Mouse (Mus musculus): ENCODE data around the gene Klk14. TPM values are rescaled to one million over a fixed set of nuclear protein-coding genes. Genes with fewer than 3 reads are reported as not detected.

Gene Klk14
- polyA plus RNA-seq (2015; fragmentation: Nextera tagmentation; extraction: Ambion mirVana) = 4.5 and 5.8 TPM in 2 replicates

DNA sequence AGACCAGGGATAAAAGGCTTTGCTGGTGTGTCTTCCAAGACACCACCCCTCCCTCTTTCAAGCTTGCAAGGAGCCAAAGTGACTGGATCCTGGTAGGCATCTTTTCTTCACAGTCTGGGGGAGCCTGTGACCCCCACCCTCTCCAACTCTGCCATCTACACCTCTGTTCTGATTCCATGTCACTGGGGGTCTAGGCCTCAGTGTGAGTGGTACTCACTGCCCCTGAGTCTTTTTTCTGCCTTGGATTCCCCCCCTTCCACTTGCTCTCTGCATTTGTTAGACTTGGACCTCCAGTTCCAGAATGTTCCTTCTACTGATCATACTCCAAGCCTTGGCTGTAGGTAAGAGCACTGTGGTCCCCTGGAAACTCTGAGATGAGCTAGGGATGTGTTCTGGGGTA, at the start of gene Klk14:
TSS of gene Klk14 (plus strand) at position 301 of the 400 bp plus-strand sequence.
- Histone ChIP-seq H3K36me3 (ENCODE audit: control insufficient read depth, insufficient read depth, low read length) (no peaks in the 10 kb centered on the region), H3K9me3 (ENCODE audit: control insufficient read depth, low read length) (no peaks in the 10 kb centered on the region), H3K4me1 (replicated peaks; ENCODE audit: control insufficient read depth, insufficient read depth) (no peaks in the 10 kb centered on the region), H3K27me3 (ENCODE audit: control insufficient read depth, insufficient read depth, low read length) (no peaks in the 10 kb centered on the region), H3K9ac (ENCODE audit: low read length) (no peak within 1 kb of the TSS), H3K27ac (replicated peaks) (no peak within 1 kb of the TSS), H3K4me3 (ENCODE audit: low read depth, low read length) (no peak within 1 kb of the TSS), H3K4me2 (replicated peaks; ENCODE audit: low read depth) (no peak within 1 kb of the TSS)
- TF ChIP-seq EP300 (optimal IDR thresholded peaks at IDR 0.05) (no peak), CTCF (IDR thresholded peaks at IDR 0.05; ENCODE audit: low read depth) (no peak)
- ATAC-seq (ENCODE audit: low FRiP score, low TSS enrichment) (no peak), DNase-seq (ENCODE audit: low spot score) (no peak)

DNA sequence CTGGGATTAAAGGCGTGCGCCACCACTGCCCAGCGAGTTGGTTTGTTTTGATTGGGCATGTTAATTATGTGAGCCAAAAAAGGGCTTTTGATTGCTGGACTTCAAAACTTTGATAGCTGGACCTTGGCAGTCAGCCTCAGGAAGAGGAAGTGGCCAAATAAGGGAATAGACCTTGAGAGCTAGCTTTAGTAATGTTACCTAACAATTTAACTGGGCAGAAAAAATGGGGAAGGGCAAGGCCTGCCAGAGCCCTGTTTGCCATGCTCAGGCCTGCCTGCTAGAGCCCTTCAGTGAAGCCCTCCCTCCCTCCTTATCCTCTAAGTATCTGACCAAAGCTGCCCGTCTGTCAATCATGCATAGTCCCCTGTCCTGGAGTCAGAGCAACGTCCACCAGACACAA, 47.6 kb upstream of the Klk14 start:
- Histone ChIP-seq H3K4me1 (replicated peaks; ENCODE audit: control insufficient read depth, insufficient read depth) (no peaks in the 10 kb centered on the region), H3K27me3 (ENCODE audit: control insufficient read depth, insufficient read depth, low read length) (no peaks in the 10 kb centered on the region), H3K9me3 (ENCODE audit: control insufficient read depth, low read length) (no peaks in the 10 kb centered on the region), H3K4me3 (ENCODE audit: low read depth, low read length) (no peak overlapping the region), H3K4me2 (replicated peaks; ENCODE audit: low read depth) (no peak overlapping the region), H3K27ac (replicated peaks) (no peak overlapping the region), H3K36me3 (ENCODE audit: control insufficient read depth, insufficient read depth, low read length) (no peaks in the 10 kb centered on the region), H3K9ac (ENCODE audit: low read length) (no peak overlapping the region)
- ATAC-seq (ENCODE audit: low FRiP score, low TSS enrichment) (no peak), DNase-seq (ENCODE audit: low spot score) (no peak)
- TF ChIP-seq EP300 (optimal IDR thresholded peaks at IDR 0.05) (no peak), CTCF (IDR thresholded peaks at IDR 0.05; ENCODE audit: low read depth) (no peak)
- 73% methylated on average over 5 of the region's 5 CpGs for WGBS

DNA sequence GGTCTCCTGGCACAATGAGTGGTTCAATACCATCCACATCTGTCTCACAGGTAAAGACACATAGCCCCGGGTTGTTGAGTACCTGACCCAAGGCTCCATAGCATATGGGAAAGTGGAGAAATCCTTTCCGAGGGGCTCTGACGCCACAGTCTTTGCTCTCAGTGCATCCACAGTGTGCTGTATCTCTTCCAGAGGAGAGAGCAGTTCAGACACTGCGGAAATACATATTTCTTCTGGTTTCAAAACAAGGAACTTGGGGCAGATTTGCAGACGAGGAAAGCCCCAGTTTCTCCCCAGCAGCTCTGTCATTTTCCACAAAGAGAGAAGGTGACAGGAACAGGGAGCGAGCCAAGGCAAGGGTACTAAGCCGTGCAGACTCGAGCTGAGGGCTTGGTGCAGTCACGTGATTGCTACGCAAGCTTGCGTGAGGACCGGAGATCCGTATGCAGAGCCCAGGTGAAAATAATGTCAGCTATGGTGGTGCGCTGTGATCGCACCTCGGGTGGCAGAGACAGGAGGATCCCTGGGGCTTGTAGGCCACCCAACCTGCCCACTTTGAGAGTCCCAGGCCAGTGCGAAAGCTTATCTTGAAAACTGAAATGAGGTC, 47.1 kb upstream of the Klk14 start:
- WGBS = 74% methylated on average over 17 of the region's 17 CpGs

DNA sequence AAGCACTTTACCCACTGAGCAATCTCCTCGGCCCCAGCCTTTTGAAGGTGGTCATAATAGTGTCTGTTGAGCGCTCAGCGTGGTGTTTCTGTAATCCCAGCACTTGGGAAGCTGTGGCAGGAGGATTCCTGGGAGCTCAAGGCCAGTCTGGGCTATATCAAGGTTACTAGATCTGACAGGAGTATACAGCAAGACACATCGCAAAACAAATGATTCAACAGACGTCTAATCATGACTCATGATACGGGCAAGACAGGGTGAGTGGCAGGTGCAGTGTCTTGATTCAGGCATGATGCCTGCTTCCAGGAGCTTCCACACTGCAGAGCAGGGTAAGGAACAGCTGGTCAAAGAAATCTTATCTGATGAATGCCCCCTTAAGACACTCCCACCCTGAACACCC, 37.5 kb upstream of the Klk14 start:
- no peak for ATAC-seq (ENCODE audit: low FRiP score, low TSS enrichment)
- H3K9me3 ChIP-seq (ENCODE audit: control insufficient read depth, low read length) = no peaks in the 10 kb centered on the region
- H3K9ac ChIP-seq (ENCODE audit: low read length) = no peak overlapping the region
- H3K4me2 ChIP-seq (replicated peaks; ENCODE audit: low read depth) = no peak overlapping the region
- no peaks in the 10 kb centered on the region for H3K27me3 ChIP-seq (ENCODE audit: control insufficient read depth, insufficient read depth, low read length)
- DNase-seq (ENCODE audit: low spot score) = no peak
- TF ChIP-seq CTCF (IDR thresholded peaks at IDR 0.05; ENCODE audit: low read depth) (no peak), EP300 (optimal IDR thresholded peaks at IDR 0.05) (no peak)
- 86% methylated on average over 6 of the region's 6 CpGs for WGBS
- H3K36me3 ChIP-seq (ENCODE audit: control insufficient read depth, insufficient read depth, low read length) = no peaks in the 10 kb centered on the region
- H3K4me1 ChIP-seq (replicated peaks; ENCODE audit: control insufficient read depth, insufficient read depth) = no peaks in the 10 kb centered on the region
- no peak overlapping the region for H3K27ac ChIP-seq (replicated peaks)
- H3K4me3 ChIP-seq (ENCODE audit: low read depth, low read length) = no peak overlapping the region

More for the DNA sequence above, 47.1 kb upstream of the Klk14 start:
- Histone ChIP-seq H3K27me3 (ENCODE audit: control insufficient read depth, insufficient read depth, low read length) (no peaks in the 10 kb centered on the region), H3K4me2 (replicated peaks; ENCODE audit: low read depth) (no peak overlapping the region), H3K9me3 (ENCODE audit: control insufficient read depth, low read length) (no peaks in the 10 kb centered on the region), H3K36me3 (ENCODE audit: control insufficient read depth, insufficient read depth, low read length) (no peaks in the 10 kb centered on the region), H3K9ac (ENCODE audit: low read length) (no peak overlapping the region), H3K27ac (replicated peaks) (no peak overlapping the region), H3K4me1 (replicated peaks; ENCODE audit: control insufficient read depth, insufficient read depth) (no peaks in the 10 kb centered on the region), H3K4me3 (ENCODE audit: low read depth, low read length) (no peak overlapping the region)
- TF ChIP-seq CTCF (IDR thresholded peaks at IDR 0.05; ENCODE audit: low read depth) (no peak), EP300 (optimal IDR thresholded peaks at IDR 0.05) (no peak)
- DNase-seq (ENCODE audit: low spot score) (no peak), ATAC-seq (ENCODE audit: low FRiP score, low TSS enrichment) (no peak)

DNA sequence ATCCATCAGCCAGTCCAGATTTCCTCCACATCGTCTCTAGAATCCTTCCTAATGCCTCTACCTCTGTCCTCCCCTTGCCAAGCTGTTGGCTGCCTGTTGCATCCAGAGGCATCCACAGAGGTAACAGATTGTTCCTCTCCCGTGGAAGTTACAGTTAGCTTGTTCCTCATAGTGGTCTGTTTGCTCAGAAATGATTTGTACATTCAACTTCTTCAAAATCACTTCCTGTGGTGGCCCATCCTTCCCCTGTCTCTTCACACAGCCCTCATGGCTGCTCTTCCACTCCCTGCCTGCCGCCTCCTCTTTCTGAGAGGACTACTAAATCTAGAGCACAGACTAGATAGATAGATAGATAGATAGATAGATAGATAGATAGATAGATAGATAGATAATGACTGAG, 35.7 kb upstream of the Klk14 start:
- WGBS = 77% methylated on average over 3 of the region's 3 CpGs
- ATAC-seq (ENCODE audit: low FRiP score, low TSS enrichment) = no peak
- H3K27ac ChIP-seq (replicated peaks) = no peak overlapping the region
- no peaks in the 10 kb centered on the region for H3K9me3 ChIP-seq (ENCODE audit: control insufficient read depth, low read length)
- no peaks in the 10 kb centered on the region for H3K27me3 ChIP-seq (ENCODE audit: control insufficient read depth, insufficient read depth, low read length)
- no peaks in the 10 kb centered on the region for H3K36me3 ChIP-seq (ENCODE audit: control insufficient read depth, insufficient read depth, low read length)
- no peak overlapping the region for H3K4me3 ChIP-seq (ENCODE audit: low read depth, low read length)
- no peak overlapping the region for H3K9ac ChIP-seq (ENCODE audit: low read length)
- TF ChIP-seq CTCF (IDR thresholded peaks at IDR 0.05; ENCODE audit: low read depth) (no peak), EP300 (optimal IDR thresholded peaks at IDR 0.05) (no peak)
- no peak for DNase-seq (ENCODE audit: low spot score)
- no peaks in the 10 kb centered on the region for H3K4me1 ChIP-seq (replicated peaks; ENCODE audit: control insufficient read depth, insufficient read depth)
- H3K4me2 ChIP-seq (replicated peaks; ENCODE audit: low read depth) = no peak overlapping the region

DNA sequence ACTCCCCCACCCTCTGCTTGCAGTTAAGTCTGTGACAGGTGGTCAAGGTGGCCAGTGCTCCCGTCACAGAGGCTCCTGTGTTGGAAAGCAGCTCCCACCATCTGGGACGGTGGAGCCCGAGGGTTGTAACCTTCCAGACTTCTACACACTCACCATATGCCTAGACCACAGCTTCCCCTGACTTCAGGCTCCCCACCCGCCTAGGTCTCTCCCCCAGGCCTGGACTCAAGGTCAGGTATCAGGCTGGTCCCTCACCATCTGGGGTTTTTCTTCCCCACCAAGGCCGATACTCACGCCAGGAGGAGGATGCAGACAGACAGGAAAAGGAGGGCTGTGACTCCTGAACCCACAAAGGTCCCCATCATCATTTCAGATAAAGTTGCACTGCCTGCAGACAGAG, 34.0 kb upstream of the Klk14 start:
- Histone ChIP-seq H3K9me3 (ENCODE audit: control insufficient read depth, low read length) (no peaks in the 10 kb centered on the region), H3K9ac (ENCODE audit: low read length) (no peak overlapping the region), H3K4me1 (replicated peaks; ENCODE audit: control insufficient read depth, insufficient read depth) (no peaks in the 10 kb centered on the region), H3K4me2 (replicated peaks; ENCODE audit: low read depth) (no peak overlapping the region), H3K4me3 (ENCODE audit: low read depth, low read length) (no peak overlapping the region), H3K36me3 (ENCODE audit: control insufficient read depth, insufficient read depth, low read length) (no peaks in the 10 kb centered on the region), H3K27ac (replicated peaks) (no peak overlapping the region), H3K27me3 (ENCODE audit: control insufficient read depth, insufficient read depth, low read length) (no peaks in the 10 kb centered on the region)
- ATAC-seq (ENCODE audit: low FRiP score, low TSS enrichment) = no peak
- no peak for TF ChIP-seq EP300 (optimal IDR thresholded peaks at IDR 0.05)
- no peak for TF ChIP-seq CTCF (IDR thresholded peaks at IDR 0.05; ENCODE audit: low read depth)
- 65% methylated on average over 6 of the region's 6 CpGs for WGBS
- no peak for DNase-seq (ENCODE audit: low spot score)
